Mouse (Mus musculus) hindbrain, postnatal 0 days (tissue): Measurements from ENCODE around the gene Mxd4. TPM values are rescaled to one million over a fixed set of nuclear protein-coding genes. Genes with fewer than 3 reads are reported as not detected.

Experiments
- ATAC-seq: fragments of 200-750 bp; cut with Nextera tagmentation; 2 replicates; pipeline ENCODE4 v1.8.0; 2017; ENCODE audit warnings: mild to moderate bottlenecking, moderate TSS enrichment, moderate library complexity
- DNase-seq: peaks from one replicate; pipeline ENCODE4 v3.0.0-alpha.2; 2015; ENCODE audit warnings: low spot score
- H3K27ac ChIP-seq: fragments of 300-500 bp; sonication (generic); 2 replicates; pipeline ENCODE4 v1.5.1; 2014; ENCODE audit warnings: mild to moderate bottlenecking
- H3K27me3 ChIP-seq: fragments of 300-500 bp; sonication (generic); 2 replicates; pipeline ENCODE4 v1.6.1; 2014; ENCODE audit warnings: low read length, mixed read lengths; ENCODE audit not compliant: insufficient read depth
- H3K36me3 ChIP-seq: fragments of 300-500 bp; sonication (generic); 2 replicates; pipeline ENCODE4 v1.6.1; 2014; ENCODE audit warnings: low read length, mixed read lengths; ENCODE audit not compliant: insufficient read depth
- H3K4me1 ChIP-seq: fragments of 300-500 bp; sonication (generic); 2 replicates; pipeline ENCODE4 v1.6.1; 2014; ENCODE audit warnings: antibody characterized with exemption, low read length, mixed read lengths; ENCODE audit not compliant: insufficient read depth
- H3K4me2 ChIP-seq: fragments of 300-500 bp; sonication (generic); 2 replicates; pipeline ENCODE4 v1.6.1; 2014; ENCODE audit warnings: low read depth, mild to moderate bottlenecking, low read length, moderate library complexity, mixed read lengths
- H3K4me3 ChIP-seq: fragments of 300-500 bp; sonication (generic); 2 replicates; pipeline ENCODE4 v1.5.1; 2014; ENCODE audit warnings: low read length
- H3K9ac ChIP-seq: fragments of 300-500 bp; sonication (generic); replicated peaks from 2 replicates; pipeline ENCODE4 v1.6.1; 2014; ENCODE audit warnings: mild to moderate bottlenecking, low read length, moderate library complexity, mixed read lengths
- H3K9me3 ChIP-seq: fragments of 300-500 bp; sonication (generic); 2 replicates; pipeline ENCODE4 v1.6.1; 2016; ENCODE audit warnings: low read length, mixed read lengths
- CTCF ChIP-seq: IDR thresholded peaks from 2 replicates; pipeline ENCODE4 v1.5.1; 2016; ENCODE audit warnings: antibody characterized with exemption, control low read depth, low read depth
- WGBS: fragments of 180-500 bp; shearing (Covaris S2); extraction: QIAGEN DNeasy Blood & Tissue Kit; methylation state at CpG from one replicate; pipeline ENCODE4 v1.1.7; 2014; 5-methylcytosine and 5-hydroxymethylcytosine counted together
- polyA plus RNA-seq: library from polyadenylated mRNA; unstranded; fragments of >200 nt; fragmentation: Nextera tagmentation; extraction: Ambion mirVana; gene quantifications from 2 replicates; pipeline ENCODE4 v1.2.1, GENCODE M21; 2015
- total RNA-seq: library from RNA; depleted of rRNA; stranded (reverse); fragments of >200 nt; gene quantifications from 2 replicates; pipeline ENCODE4 v1.2.3, GENCODE M21; 2014

Mxd4 gene
- total and polyA plus RNA-seq, 2 experiments from 2014 or later, result 22.0 to 99.1 TPM

DNA sequence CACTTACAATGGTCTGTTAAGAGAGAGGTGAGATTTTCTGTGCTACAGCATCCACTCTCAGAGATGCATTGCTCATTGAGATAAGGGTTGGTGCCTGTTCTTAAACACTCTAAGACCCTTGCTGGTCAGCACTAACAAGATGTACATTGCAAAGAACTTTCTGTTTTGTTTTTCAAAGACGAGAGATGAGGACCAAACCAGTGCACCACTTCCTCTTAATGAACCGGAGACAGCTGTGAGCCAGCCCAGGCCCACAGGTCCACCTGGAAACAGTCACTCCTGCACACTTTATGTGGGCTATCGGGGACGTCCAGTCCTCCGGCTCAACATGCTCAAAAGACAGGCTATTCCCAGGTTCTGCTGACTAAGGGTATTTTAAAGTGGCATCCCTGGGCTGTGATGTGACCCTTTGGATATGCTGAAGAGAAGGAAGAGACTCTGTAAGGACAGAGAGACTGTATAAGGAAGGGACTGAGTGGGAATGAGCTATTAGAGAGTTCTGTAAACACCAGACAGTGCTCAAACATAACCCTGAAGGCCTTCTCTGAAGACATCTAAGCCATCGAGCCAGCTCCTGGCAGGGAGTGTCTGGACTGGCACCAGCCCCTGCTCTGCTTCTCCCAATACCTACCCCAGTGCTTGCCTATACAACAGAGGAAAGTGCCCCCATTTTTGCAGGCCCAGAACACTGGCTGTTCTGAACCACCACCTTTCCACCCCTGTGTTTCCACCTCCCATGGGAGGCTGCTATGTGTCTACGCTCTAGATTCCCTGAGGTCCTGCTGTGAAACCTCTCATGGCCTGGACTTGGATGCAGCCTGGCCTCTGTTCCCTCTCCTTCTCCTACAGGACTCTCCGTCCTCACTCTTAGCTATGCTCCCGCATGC lies 43.3 kb upstream of the Mxd4 start:
- H3K36me3 ChIP-seq, result no peaks in the 10 kb centered on the region
- H3K4me3 ChIP-seq, result no peak overlapping the region
- H3K4me1 ChIP-seq, result no peaks in the 10 kb centered on the region
- no peak overlapping the region for H3K27ac ChIP-seq
- no peak for ATAC-seq
- no peak overlapping the region for H3K4me2 ChIP-seq
- H3K9me3 ChIP-seq, result no peaks in the 10 kb centered on the region
- no peak overlapping the region for H3K9ac ChIP-seq
- WGBS, result 88% methylated on average over 9 of the region's 9 CpGs
- TF ChIP-seq CTCF, result no peak
- H3K27me3 ChIP-seq, result no peaks in the 10 kb centered on the region
- no peak for DNase-seq

DNA sequence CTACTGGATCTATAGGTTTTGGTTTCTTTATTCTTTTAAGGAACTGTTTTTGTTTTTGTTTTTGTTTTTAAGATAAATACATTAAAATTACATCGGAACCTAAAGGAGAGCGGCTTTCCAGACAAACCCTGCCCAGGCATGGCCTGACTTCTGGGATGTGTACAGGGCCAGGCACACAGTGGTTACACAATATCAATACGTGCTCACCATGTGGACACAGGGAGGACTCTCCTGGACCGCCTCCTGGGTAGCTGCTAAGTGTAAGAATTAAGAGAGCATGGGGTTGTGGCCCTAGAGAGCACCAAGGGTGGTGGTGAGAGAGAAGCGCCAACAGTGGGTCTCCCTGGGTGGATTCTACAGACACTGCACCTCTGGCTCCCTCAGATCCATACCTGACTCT lies 42.0 kb upstream of the Mxd4 start:
- WGBS, result 92% methylated on average over 5 of the region's 5 CpGs
- no peak overlapping the region for H3K4me2 ChIP-seq
- no peaks in the 10 kb centered on the region for H3K9me3 ChIP-seq
- ATAC-seq, result no peak
- no peaks in the 10 kb centered on the region for H3K27me3 ChIP-seq
- H3K4me3 ChIP-seq, result no peak overlapping the region
- H3K27ac ChIP-seq, result no peak overlapping the region
- no peaks in the 10 kb centered on the region for H3K4me1 ChIP-seq
- no peak for DNase-seq
- no peaks in the 10 kb centered on the region for H3K36me3 ChIP-seq
- no peak for TF ChIP-seq CTCF
- H3K9ac ChIP-seq, result no peak overlapping the region

- 56% methylated on average over 2 of the region's 2 CpGs for WGBS
- H3K9ac ChIP-seq, result no peak overlapping the region
Observed at GRCm38 (mm10) chr5:34225516-34225915, 38.0 kb upstream of the Mxd4 start.

GRCm38 (mm10) chr5:34224515-34224914 lies 37.0 kb upstream of the Mxd4 start:
- TF ChIP-seq CTCF, result no peak
- no peaks in the 10 kb centered on the region for H3K4me1 ChIP-seq
- DNase-seq, result no peak
- H3K27me3 ChIP-seq, result no peaks in the 10 kb centered on the region
- H3K9ac ChIP-seq, result no peak overlapping the region
- no peak for ATAC-seq
- H3K4me2 ChIP-seq, result no peak overlapping the region
- no peak overlapping the region for H3K4me3 ChIP-seq
- H3K27ac ChIP-seq, result no peak overlapping the region
- no peaks in the 10 kb centered on the region for H3K36me3 ChIP-seq
- no peaks in the 10 kb centered on the region for H3K9me3 ChIP-seq
- WGBS, result 88% methylated on average over 5 of the region's 5 CpGs

More at GRCm38 (mm10) chr5:34225516-34225915, 38.0 kb upstream of the Mxd4 start:
- Histone ChIP-seq H3K4me1 (no peaks in the 10 kb centered on the region), H3K36me3 (no peaks in the 10 kb centered on the region), H3K27me3 (no peaks in the 10 kb centered on the region), H3K9me3 (no peaks in the 10 kb centered on the region), H3K4me2 (no peak overlapping the region), H3K27ac (no peak overlapping the region), H3K4me3 (no peak overlapping the region)
- ATAC-seq, result no peak
- no peak for TF ChIP-seq CTCF
- DNase-seq, result no peak

DNA sequence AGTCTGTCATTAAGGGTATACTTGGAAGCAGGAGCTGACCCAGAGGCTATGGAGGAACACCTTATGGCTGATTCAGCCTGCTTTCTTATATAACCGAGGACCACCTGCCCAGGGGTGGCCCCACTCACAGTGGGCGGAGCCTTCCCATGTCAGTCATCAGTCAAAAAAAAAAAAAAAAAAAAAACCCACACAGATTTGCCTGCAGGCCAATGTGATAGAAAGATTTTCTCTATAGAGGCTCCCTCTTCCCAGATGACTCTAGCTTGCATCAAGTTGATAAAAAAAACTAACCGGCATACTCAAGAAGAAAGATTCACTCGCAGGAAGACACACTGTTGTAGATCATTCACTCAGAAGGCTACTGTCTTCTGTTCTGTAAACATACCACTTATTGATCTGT lies 32.5 kb upstream of the Mxd4 start:
- Histone ChIP-seq H3K4me2 (no peak overlapping the region), H3K27me3 (no peaks in the 10 kb centered on the region), H3K9ac (no peak overlapping the region), H3K4me3 (no peak overlapping the region), H3K4me1 (no peaks in the 10 kb centered on the region), H3K27ac (no peak overlapping the region), H3K36me3 (no peaks in the 10 kb centered on the region), H3K9me3 (no peaks in the 10 kb centered on the region)
- no peak for TF ChIP-seq CTCF
- 90% methylated on average over 4 of the region's 4 CpGs for WGBS
- ATAC-seq (no peak), DNase-seq (no peak)

GRCm38 (mm10) chr5:34218672-34219071 lies 31.2 kb upstream of the Mxd4 start:
- Histone ChIP-seq H3K36me3 (no peaks in the 10 kb centered on the region), H3K4me1 (no peaks in the 10 kb centered on the region), H3K9ac (no peak overlapping the region), H3K9me3 (no peaks in the 10 kb centered on the region), H3K4me3 (no peak overlapping the region), H3K4me2 (no peak overlapping the region), H3K27me3 (no peaks in the 10 kb centered on the region), H3K27ac (no peak overlapping the region)
- no peak for DNase-seq
- no peak for TF ChIP-seq CTCF
- no peak for ATAC-seq
- WGBS, result 76% methylated on average over 5 of the region's 5 CpGs

DNA sequence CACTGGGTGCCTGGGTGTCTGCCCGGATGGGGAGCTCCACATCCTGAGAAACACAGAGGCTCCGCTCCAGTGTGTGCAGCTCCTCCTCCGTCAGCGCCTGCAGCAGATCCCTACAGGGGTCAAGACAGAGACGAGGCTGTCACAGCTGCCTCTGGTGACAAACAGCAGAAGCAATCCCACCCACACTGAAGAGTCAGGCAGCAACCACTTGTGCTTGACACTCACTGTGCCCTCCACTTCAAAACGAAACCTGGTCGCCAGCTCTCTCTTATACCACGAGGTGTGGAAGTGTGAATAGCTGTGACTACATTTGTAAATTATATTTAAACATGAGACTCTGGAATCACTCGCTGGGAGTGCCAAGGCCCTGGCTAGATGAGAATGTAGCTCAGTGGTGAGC lies 30.2 kb upstream of the Mxd4 start:
- no peak for TF ChIP-seq CTCF

More for the DNA sequence above, 30.2 kb upstream of the Mxd4 start:
- Histone ChIP-seq H3K4me2 (no peak overlapping the region), H3K4me1 (no peaks in the 10 kb centered on the region), H3K27me3 (no peaks in the 10 kb centered on the region), H3K27ac (no peak overlapping the region), H3K9me3 (no peaks in the 10 kb centered on the region), H3K36me3 (no peaks in the 10 kb centered on the region), H3K4me3 (no peak overlapping the region), H3K9ac (no peak overlapping the region)
- WGBS, result 67% methylated on average over 9 of the region's 9 CpGs
- ATAC-seq, result no peak
- no peak for DNase-seq
